Mouse (Mus musculus): ENCODE results near the gene Olfr1504. TPM values are rescaled to one million over a fixed set of nuclear protein-coding genes. Genes with fewer than 3 reads are reported as not detected.
"Not testable (repeated sequence)": the region's sequence is repeated elsewhere in the genome, so short reads cannot be mapped to it uniquely, and the experiment has no call there.

Olfr1504 gene
- total RNA-seq (2021) = not detected
- long read RNA-seq, experiment 1 = 0 reads
- long read RNA-seq, experiment 2 = 0 reads

DNA sequence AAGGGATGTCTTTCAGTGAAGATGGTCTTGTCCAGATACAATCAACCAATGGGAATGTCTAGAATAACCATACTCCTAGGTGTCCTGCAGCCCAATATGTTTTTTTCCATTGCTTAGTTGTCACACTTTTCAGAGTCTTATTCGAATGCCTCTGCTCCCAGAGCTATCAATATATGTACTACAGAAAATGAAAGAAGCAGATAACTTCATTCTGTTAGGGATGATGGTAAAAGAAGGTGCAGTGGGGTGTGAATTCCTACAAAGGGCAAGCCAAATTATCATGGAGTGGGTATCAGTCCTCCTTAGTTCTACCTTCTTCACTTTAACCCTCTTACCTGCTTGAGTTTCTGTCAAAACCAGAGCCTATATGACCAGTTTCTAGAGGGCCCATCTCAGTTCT, at the start of gene Olfr1504:
Gene Olfr1504, minus strand, starts transcription at position 101 of the 400 bp plus-strand sequence.
- Histone ChIP-seq H3K4me3 (no peak within 1 kb of the TSS), H3K27ac (no peak within 1 kb of the TSS)
- DNase-seq (ENCODE audit: low spot score in 2 of 2) = no peak
- no peak for TF ChIP-seq CTCF (conservative IDR thresholded peaks at IDR 0.05)

GRCm38 (mm10) chr19:13913230-13913629, 15.5 kb upstream of the Olfr1504 start, which contains the start of gene Olfr1505:
Gene Olfr1505 (plus strand): TSS chr19:13913530.
- no peak for TF ChIP-seq CTCF (conservative IDR thresholded peaks at IDR 0.05)
- Histone ChIP-seq H3K27ac (no peak within 1 kb of the TSS), H3K4me3 (no peak within 1 kb of the TSS)
- no peak for DNase-seq (ENCODE audit: low spot score in 2 of 2)

GRCm38 (mm10) chr19:13861495-13861894, 36.2 kb downstream of the Olfr1504 start, which contains the start of gene Olfr1502:
Gene Olfr1502 (plus strand): TSS chr19:13861795.
- Histone ChIP-seq H3K4me3 (no peak within 1 kb of the TSS), H3K27ac (no peak within 1 kb of the TSS)
- no peak for TF ChIP-seq CTCF (conservative IDR thresholded peaks at IDR 0.05)
- no peak for DNase-seq (ENCODE audit: low spot score in 2 of 2)

GRCm38 (mm10) chr19:13850592-13850991, 47.1 kb downstream of the Olfr1504 start, which contains the start of gene Olfr1501:
Gene Olfr1501 (minus strand): TSS chr19:13850692.
- not testable (repeated sequence) for H3K27ac ChIP-seq; H3K4me3 ChIP-seq; DNase-seq (ENCODE audit: low spot score in 2 of 2)

Other genes starting within 250 kb of the Olfr1504 start
- not detected for gene Olfr1490, start 246.8 kb downstream of the Olfr1504 start, total RNA-seq (2021)
- gene Olfr1491, start 200.7 kb downstream of the Olfr1504 start, total RNA-seq (2021) = not detected
- not detected for gene Olfr1493-ps1, start 174.7 kb downstream of the Olfr1504 start, total RNA-seq (2021)
- gene Olfr1494, start 158.2 kb downstream of the Olfr1504 start, total RNA-seq (2021) = not detected
- not detected for gene Olfr1495, start 133.3 kb downstream of the Olfr1504 start, total RNA-seq (2021)
- gene Olfr1496, start 120.0 kb downstream of the Olfr1504 start, total RNA-seq (2021) = not detected
- not detected for gene Olfr1497, start 99.7 kb downstream of the Olfr1504 start, total RNA-seq (2021)
- gene Olfr1499, start 78.5 kb downstream of the Olfr1504 start, total RNA-seq (2021) = not detected
- not detected for gene Olfr1500, start 67.4 kb downstream of the Olfr1504 start, total RNA-seq (2021)
- gene Olfr1501, start 47.2 kb downstream of the Olfr1504 start, total RNA-seq (2021) = not detected
- not detected for gene Olfr1502, start 36.1 kb downstream of the Olfr1504 start, total RNA-seq (2021)
- gene Olfr1505, start 15.6 kb upstream of the Olfr1504 start, total RNA-seq (2021) = not detected